Mouse (Mus musculus) MEL (cell line): Measurements from ENCODE around the gene Atxn10. TPM values are rescaled to one million over a fixed set of nuclear protein-coding genes. Genes with fewer than 3 reads are reported as not detected.

Source experiments
- DNase-seq: peaks from one replicate; pipeline ENCODE4 v3.0.0; 2011; ENCODE audit warnings: low read depth, low spot score
- H3K27ac ChIP-seq: 2 replicates; pipeline ENCODE4 v1.5.1; 2012; ENCODE audit warnings: low read depth, mild to moderate bottlenecking, control low read depth, low read length, moderate library complexity; ENCODE audit not compliant: control insufficient read depth
- H3K27me3 ChIP-seq, 2 experiments: fragments of 150-350 bp in 1 of 2; sonication (generic) in 1 of 2; 2 replicates each; pipeline ENCODE4 v1.6.1; 2012; ENCODE audit warnings: low read length in 2 of 2, mild to moderate bottlenecking in 2 of 2, improper control_type of control experiment in 1 of 2, moderate library complexity in 1 of 2; ENCODE audit not compliant: insufficient read depth in 2 of 2, control insufficient read depth in 1 of 2
- H3K36me3 ChIP-seq, 2 experiments: 2 replicates each; pipeline ENCODE4 v1.6.1; 2012 to 2014; ENCODE audit warnings: low read length in 2 of 2, improper control_type of control experiment in 1 of 2, inconsistent platforms in 1 of 2, mild to moderate bottlenecking in 1 of 2; ENCODE audit not compliant: insufficient read depth in 2 of 2, control insufficient read depth in 1 of 2
- H3K4me1 ChIP-seq, 2 experiments: fragments of 150-350 bp in 1 of 2; sonication (generic) in 1 of 2; 2 replicates each; pipeline ENCODE4 v1.6.1; 2012; ENCODE audit warnings: low read length in 2 of 2, improper control_type of control experiment in 1 of 2, mild to moderate bottlenecking in 1 of 2; ENCODE audit not compliant: insufficient read depth in 2 of 2, control insufficient read depth in 1 of 2
- H3K4me3 ChIP-seq, 2 experiments: fragments of 150-350 bp in 1 of 2; sonication (generic) in 1 of 2; 2 replicates each; pipeline ENCODE4 v1.5.1; 2012; ENCODE audit warnings: low read depth in 2 of 2, low read length in 2 of 2, mild to moderate bottlenecking in 2 of 2, moderate library complexity in 2 of 2, control low read depth in 1 of 2, improper control_type of control experiment in 1 of 2; ENCODE audit not compliant: control insufficient read depth in 1 of 2, insufficient read depth in 1 of 2
- H3K79me2 ChIP-seq: 2 replicates; pipeline ENCODE4 v1.6.1; 2012; ENCODE audit warnings: mild to moderate bottlenecking, low read length, moderate library complexity; ENCODE audit not compliant: control insufficient read depth, poor library complexity, insufficient read depth
- H3K9ac ChIP-seq: 2 replicates; pipeline ENCODE4 v1.6.1; 2012; ENCODE audit warnings: low read depth, mild to moderate bottlenecking, control low read depth, low read length, moderate library complexity; ENCODE audit not compliant: control insufficient read depth, poor library complexity, severe bottlenecking
- H3K9me3 ChIP-seq: fragments of 150-350 bp; sonication (generic); replicated peaks from 2 replicates; pipeline ENCODE4 v1.6.1; 2012; ENCODE audit warnings: mild to moderate bottlenecking, low read length, improper control_type of control experiment, moderate library complexity; ENCODE audit not compliant: insufficient read depth
- BHLHE40 ChIP-seq: IDR thresholded peaks from 2 replicates; pipeline ENCODE4 v1.6.1; 2012; ENCODE audit warnings: low read depth, mild to moderate bottlenecking, inconsistent platforms, low read length, improper control_type of control experiment, borderline replicate concordance
- CHD2 ChIP-seq: IDR thresholded peaks from 2 replicates; pipeline ENCODE4 v1.6.1; 2011; ENCODE audit warnings: low read length, improper control_type of control experiment
- ELF1 ChIP-seq: IDR thresholded peaks from 2 replicates; pipeline ENCODE4 v1.6.1; 2014; ENCODE audit warnings: low read depth, mild to moderate bottlenecking, inconsistent platforms, low read length, improper control_type of control experiment, moderate library complexity
- EP300 ChIP-seq, 2 experiments: IDR thresholded peaks; 2 replicates each; pipeline ENCODE4 v1.6.1; 2011; ENCODE audit warnings: improper control_type of control experiment in 2 of 2, low read length in 2 of 2, low read depth in 1 of 2, mild to moderate bottlenecking in 1 of 2
- ETS1 ChIP-seq: IDR thresholded peaks from 2 replicates; pipeline ENCODE4 v1.6.1; 2012; ENCODE audit warnings: low read depth, mild to moderate bottlenecking, inconsistent platforms, low read length, improper control_type of control experiment, moderate library complexity
- GABPA ChIP-seq: IDR thresholded peaks from 2 replicates; pipeline ENCODE4 v1.6.1; 2012; ENCODE audit warnings: low read depth, mild to moderate bottlenecking, inconsistent platforms, low read length, improper control_type of control experiment, moderate library complexity
- HCFC1 ChIP-seq: IDR thresholded peaks from 2 replicates; pipeline ENCODE4 v1.6.1; 2012; ENCODE audit warnings: low read depth, mild to moderate bottlenecking, inconsistent platforms, low read length, improper control_type of control experiment, moderate library complexity
- JUND ChIP-seq: IDR thresholded peaks from 2 replicates; pipeline ENCODE4 v1.6.1; 2011; ENCODE audit warnings: low read depth, mild to moderate bottlenecking, improper control_type of control experiment, low read length
- MAFK ChIP-seq: IDR thresholded peaks from 2 replicates; pipeline ENCODE4 v1.6.1; 2011; ENCODE audit warnings: low read depth, mild to moderate bottlenecking, low read length, improper control_type of control experiment, borderline replicate concordance
- MAZ ChIP-seq: IDR thresholded peaks from 2 replicates; pipeline ENCODE4 v1.6.1; 2012; ENCODE audit warnings: low read depth, mild to moderate bottlenecking, inconsistent platforms, low read length, improper control_type of control experiment
- MEF2A ChIP-seq: IDR thresholded peaks from 2 replicates; pipeline ENCODE4 v1.6.1; 2014; ENCODE audit warnings: low read depth, mild to moderate bottlenecking, inconsistent platforms, low read length, improper control_type of control experiment; ENCODE audit not compliant: poor library complexity, insufficient replicate concordance, severe bottlenecking; ENCODE audit errors: extremely low read depth
- MXI1 ChIP-seq: IDR thresholded peaks from 2 replicates; pipeline ENCODE4 v1.6.1; 2011; ENCODE audit warnings: mild to moderate bottlenecking, low read depth, low read length, improper control_type of control experiment
- MYB ChIP-seq: IDR thresholded peaks from 2 replicates; pipeline ENCODE4 v1.6.1; 2011; ENCODE audit warnings: mild to moderate bottlenecking, low read depth, low read length, improper control_type of control experiment
- MYC ChIP-seq: IDR thresholded peaks from 2 replicates; pipeline ENCODE4 v1.6.1; 2011; ENCODE audit warnings: low read depth, mild to moderate bottlenecking, low read length, improper control_type of control experiment, moderate library complexity
- NRF1 ChIP-seq: IDR thresholded peaks from 2 replicates; pipeline ENCODE4 v1.6.1; 2014; ENCODE audit warnings: low read depth, mild to moderate bottlenecking, inconsistent platforms, low read length, improper control_type of control experiment, moderate library complexity; ENCODE audit not compliant: poor library complexity, insufficient read depth, severe bottlenecking
- POLR2A ChIP-seq, 2 experiments: IDR thresholded peaks; 2 replicates each; pipeline ENCODE4 v1.6.1; 2011 to 2012; ENCODE audit warnings: low read length in 2 of 2, mild to moderate bottlenecking in 2 of 2, control low read depth in 1 of 2, improper control_type of control experiment in 1 of 2, low read depth in 1 of 2, moderate library complexity in 1 of 2; ENCODE audit not compliant: control insufficient read depth in 1 of 2, insufficient read depth in 1 of 2, poor library complexity in 1 of 2
- POLR2AphosphoS2 ChIP-seq: IDR thresholded peaks from 2 replicates; pipeline ENCODE4 v1.6.1; 2011; ENCODE audit warnings: low read length, improper control_type of control experiment
- RAD21 ChIP-seq: IDR thresholded peaks from 2 replicates; pipeline ENCODE4 v1.6.1; 2011; ENCODE audit warnings: mild to moderate bottlenecking, low read depth, low read length, improper control_type of control experiment
- SIN3A ChIP-seq: IDR thresholded peaks from 2 replicates; pipeline ENCODE4 v1.6.1; 2012; ENCODE audit warnings: low read length, improper control_type of control experiment, inconsistent platforms
- TBP ChIP-seq: IDR thresholded peaks from 2 replicates; pipeline ENCODE4 v1.8.0; 2011; ENCODE audit warnings: low read depth, low read length, improper control_type of control experiment
- UBTF ChIP-seq: IDR thresholded peaks from 2 replicates; pipeline ENCODE4 v1.6.1; 2012; ENCODE audit warnings: low read depth, mild to moderate bottlenecking, inconsistent platforms, low read length, improper control_type of control experiment, moderate library complexity, borderline replicate concordance; ENCODE audit not compliant: insufficient read depth
- ZNF384 ChIP-seq: IDR thresholded peaks from 2 replicates; pipeline ENCODE4 v1.6.1; 2012; ENCODE audit warnings: low read depth, mild to moderate bottlenecking, inconsistent platforms, low read length, improper control_type of control experiment
- polyA plus RNA-seq, 2 experiments: library from polyadenylated mRNA; stranded (reverse) in 1 of 2; unstranded in 1 of 2; fragments of >175 nt in 1 of 2; fragments of >200 nt in 1 of 2; gene quantifications; 2 replicates each; pipeline versions ENCODE4 v1.2.1 to v1.2.4; 2012; ENCODE audit warnings: low replicate concordance in 2 of 2, low read depth in 1 of 2; ENCODE audit not compliant: insufficient read length in 2 of 2, insufficient read depth in 1 of 2, missing spikeins in 1 of 2
- total RNA-seq: library from RNA; depleted of rRNA; stranded (reverse); fragments of 300-350 nt; gene quantifications from 2 replicates; pipeline ENCODE4 v1.2.3, GENCODE M21; 2012

The Atxn10 gene
- total and polyA plus RNA-seq, 3 experiments = 24.5 to 75.6 (median 45.0) TPM

DNA sequence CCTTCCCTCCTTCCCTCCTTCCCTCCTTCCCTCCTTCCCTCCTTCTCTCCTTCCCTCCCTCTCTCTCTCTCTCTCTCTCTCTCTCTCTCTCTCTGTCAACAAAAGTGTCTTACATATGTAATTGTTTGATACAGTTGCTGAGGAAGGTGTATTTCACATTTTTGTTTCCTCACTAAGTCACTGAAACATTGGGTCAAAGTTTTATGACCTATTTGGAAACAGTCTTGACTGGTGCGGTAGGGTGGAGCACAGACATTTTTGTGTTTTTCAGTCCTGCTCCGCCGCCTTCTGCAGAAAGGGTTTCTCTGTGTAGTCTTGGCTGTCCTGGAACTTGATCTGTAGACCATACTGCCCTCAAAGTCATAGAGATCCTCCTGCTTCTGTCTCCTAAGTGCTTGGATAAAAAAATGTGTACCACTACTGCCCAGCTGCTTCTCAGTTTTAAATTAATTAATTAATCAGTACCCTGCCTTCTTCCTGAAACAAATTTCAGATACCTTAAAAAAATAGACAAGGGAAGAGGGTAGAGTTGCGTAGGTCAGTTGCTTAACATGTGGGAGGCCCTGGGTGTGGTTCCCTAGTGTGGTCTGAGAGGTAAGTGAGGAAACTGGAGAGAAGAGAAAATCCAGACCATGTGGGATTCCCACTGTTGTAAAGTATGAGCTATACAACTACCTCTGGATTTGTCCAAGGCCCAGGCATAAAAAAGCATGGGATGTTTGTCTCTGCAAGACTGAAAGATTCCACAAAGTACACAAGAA, 21.6 kb downstream of the Atxn10 start:
- Histone ChIP-seq H3K36me3 (no peaks in the 10 kb centered on the region), H3K27ac (no peak overlapping the region), H3K79me2 (no peaks in the 10 kb centered on the region), H3K4me3 (no peak overlapping the region), H3K9ac (no peak overlapping the region), H3K4me1 (no peaks in the 10 kb centered on the region), H3K27me3 (no peaks in the 10 kb centered on the region), H3K9me3 (no peaks in the 10 kb centered on the region)
- DNase-seq = no peak
- TF ChIP-seq MYC (no peak), POLR2A (IDR thresholded peaks at IDR 0.05; ENCODE audit: control insufficient read depth in 1 of 2, insufficient read depth in 1 of 2, low read depth in 1 of 2, low read length in 2 of 2, poor library complexity in 1 of 2) (no peak), HCFC1 (no peak), MYB (no peak), JUND (no peak), TBP (no peak), NRF1 (no peak), EP300 (IDR thresholded peaks at IDR 0.05; ENCODE audit: low read depth in 1 of 2, low read length in 2 of 2) (no peak), UBTF (no peak), BHLHE40 (no peak), ETS1 (no peak), CHD2 (no peak), GABPA (no peak), SIN3A (no peak), MXI1 (no peak), MAFK (no peak), ZNF384 (no peak), RAD21 (no peak)

DNA sequence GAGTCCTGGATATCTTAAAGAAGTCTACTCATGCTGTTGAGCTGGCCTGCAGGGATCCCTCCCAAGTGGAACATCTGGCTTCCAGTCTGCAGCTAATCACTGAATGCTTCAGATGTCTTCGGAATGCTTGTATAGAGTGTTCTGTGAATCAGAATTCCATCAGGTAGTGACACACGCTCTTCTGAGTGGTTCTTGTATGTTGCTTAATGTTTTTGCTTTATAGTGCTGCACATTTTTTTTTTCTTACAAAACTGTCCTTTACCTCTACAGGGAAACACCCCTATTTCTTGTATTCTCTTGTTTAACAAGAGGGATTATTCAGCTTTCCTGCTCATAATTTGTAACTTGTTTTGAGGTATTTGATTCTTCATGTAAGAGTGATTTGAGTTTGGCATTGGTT, 23.4 kb downstream of the Atxn10 start:
- Histone ChIP-seq H3K4me3 (no peak overlapping the region), H3K27me3 (no peaks in the 10 kb centered on the region), H3K9ac (no peak overlapping the region), H3K36me3 (no peaks in the 10 kb centered on the region), H3K4me1 (no peaks in the 10 kb centered on the region), H3K79me2 (no peaks in the 10 kb centered on the region), H3K27ac (no peak overlapping the region), H3K9me3 (no peaks in the 10 kb centered on the region)
- TF ChIP-seq MEF2A = no peak
- no peak for TF ChIP-seq MYC
- TF ChIP-seq TBP = no peak
- no peak for TF ChIP-seq MAZ
- no peak for TF ChIP-seq POLR2AphosphoS2
- TF ChIP-seq ELF1 = no peak
- no peak for DNase-seq
